Mouse (Mus musculus): ENCODE measurements around the gene Crbn. TPM values are rescaled to one million over a fixed set of nuclear protein-coding genes. Genes with fewer than 3 reads are reported as not detected.

Crbn gene
- polyA plus RNA-seq, 1 experiment from 2014 or later = 64.2 TPM

Other genes with a start within 250 kb of the Crbn start
- 0.05 TPM in 1 of 2 replicates, not detected in the other for gene Il5ra, start 51.0 kb downstream of the Crbn start, polyA plus RNA-seq (2015; fragmentation: Nextera tagmentation; extraction: Ambion mirVana)
- 67.4 and 71.6 TPM in 2 replicates for gene Trnt1, start 31.0 kb downstream of the Crbn start, polyA plus RNA-seq (2015; fragmentation: Nextera tagmentation; extraction: Ambion mirVana)

All from forebrain, embryonic 15.5 days (tissue).